Mouse (Mus musculus) CH12.LX (cell line): ENCODE measurements around the gene Sema6c. TPM values are rescaled to one million over a fixed set of nuclear protein-coding genes. Genes with fewer than 3 reads are reported as not detected.

ENCODE experiments used
- DNase-seq: peaks from one replicate; pipeline ENCODE4 v3.0.0-alpha.2; 2013; ENCODE audit errors: extremely low read depth
- H3K27ac ChIP-seq: 2 replicates; pipeline ENCODE4 v1.5.1; 2012; ENCODE audit warnings: low read depth, mild to moderate bottlenecking, control low read depth, moderate library complexity; ENCODE audit not compliant: insufficient read depth
- H3K27me3 ChIP-seq: replicated peaks from 2 replicates; pipeline ENCODE3; 2012; ENCODE audit warnings: inconsistent platforms
- H3K36me3 ChIP-seq, 2 experiments: replicated peaks in 1 of 2; 2 replicates each; pipeline versions ENCODE3 to v1.6.1; 2012; ENCODE audit warnings: inconsistent platforms in 1 of 2, low read length in 1 of 2, mild to moderate bottlenecking in 1 of 2, mixed read lengths in 1 of 2, moderate library complexity in 1 of 2; ENCODE audit not compliant: control insufficient read depth in 1 of 2, insufficient read depth in 1 of 2
- H3K4me1 ChIP-seq, 2 experiments: 2 replicates each; pipeline ENCODE4 v1.6.1; 2012; ENCODE audit warnings: inconsistent platforms in 1 of 2, moderate library complexity in 1 of 2; ENCODE audit not compliant: insufficient read depth in 2 of 2, control insufficient read depth in 1 of 2
- H3K4me2 ChIP-seq: 2 replicates; pipeline ENCODE4 v1.6.1; 2012; ENCODE audit warnings: low read depth, mild to moderate bottlenecking, control low read depth; ENCODE audit not compliant: poor library complexity, insufficient read depth, severe bottlenecking
- H3K4me3 ChIP-seq, 3 experiments: fragments of 150-350 bp in 1 of 3; sonication (generic) in 1 of 3; replicated peaks in 1 of 3; 2 replicates each; pipeline versions ENCODE3 to v1.5.1; 2011 to 2012; ENCODE audit warnings: low read depth in 2 of 3, low read length in 2 of 3, mild to moderate bottlenecking in 2 of 3, moderate library complexity in 2 of 3, control low read depth in 1 of 3, improper control_type of control experiment in 1 of 3, inconsistent platforms in 1 of 3, mixed read lengths in 1 of 3; ENCODE audit not compliant: poor library complexity in 1 of 3
- H3K79me2 ChIP-seq: replicated peaks from 2 replicates; pipeline ENCODE4 v1.6.1; 2012; ENCODE audit warnings: mild to moderate bottlenecking, moderate library complexity; ENCODE audit not compliant: control insufficient read depth, poor library complexity, insufficient read depth, severe bottlenecking; ENCODE audit errors: extremely low read depth
- H3K9ac ChIP-seq: 2 replicates; pipeline ENCODE4 v1.6.1; 2012; ENCODE audit warnings: low read depth, mild to moderate bottlenecking, control low read depth, moderate library complexity; ENCODE audit not compliant: insufficient read depth
- H3K9me3 ChIP-seq: replicated peaks from 2 replicates; pipeline ENCODE3; 2012; ENCODE audit warnings: low read length, inconsistent platforms, mixed read lengths
- E2F4 ChIP-seq: IDR thresholded peaks from 2 replicates; pipeline ENCODE4 v1.6.1; 2011; ENCODE audit warnings: low read depth, low read length, improper control_type of control experiment; ENCODE audit not compliant: insufficient replicate concordance
- ELF1 ChIP-seq: IDR thresholded peaks from 2 replicates; pipeline ENCODE4 v1.6.1; 2014; ENCODE audit warnings: low read depth, mild to moderate bottlenecking, inconsistent platforms, low read length, improper control_type of control experiment
- EP300 ChIP-seq: IDR thresholded peaks from 2 replicates; pipeline ENCODE4 v1.6.1; 2011; ENCODE audit warnings: low read length, improper control_type of control experiment
- GABPA ChIP-seq: IDR thresholded peaks from 2 replicates; pipeline ENCODE4 v1.6.1; 2012; ENCODE audit warnings: low read depth, low read length, improper control_type of control experiment, inconsistent platforms; ENCODE audit not compliant: insufficient replicate concordance
- HCFC1 ChIP-seq: IDR thresholded peaks from 2 replicates; pipeline ENCODE4 v1.6.1; 2012; ENCODE audit warnings: low read depth, mild to moderate bottlenecking, inconsistent platforms, low read length, improper control_type of control experiment
- KAT2A ChIP-seq: IDR thresholded peaks from 2 replicates; pipeline ENCODE4 v1.6.1; 2012; ENCODE audit warnings: low read length, improper control_type of control experiment, inconsistent platforms; ENCODE audit not compliant: insufficient replicate concordance
- MAX ChIP-seq: IDR thresholded peaks from 2 replicates; pipeline ENCODE4 v1.6.1; 2011; ENCODE audit warnings: low read length, improper control_type of control experiment
- MAZ ChIP-seq: IDR thresholded peaks from 2 replicates; pipeline ENCODE4 v1.6.1; 2012; ENCODE audit warnings: low read depth, mild to moderate bottlenecking, inconsistent platforms, low read length, improper control_type of control experiment, moderate library complexity
- MXI1 ChIP-seq: IDR thresholded peaks from 2 replicates; pipeline ENCODE4 v1.6.1; 2011; ENCODE audit warnings: mild to moderate bottlenecking, low read depth, low read length, improper control_type of control experiment
- NELFE ChIP-seq: IDR thresholded peaks from 2 replicates; pipeline ENCODE4 v1.6.1; 2011; ENCODE audit warnings: low read depth, low read length, improper control_type of control experiment
- NRF1 ChIP-seq: IDR thresholded peaks from 2 replicates; pipeline ENCODE4 v1.6.1; 2014; ENCODE audit warnings: low read depth, mild to moderate bottlenecking, inconsistent platforms, low read length, improper control_type of control experiment, moderate library complexity
- POLR2A ChIP-seq: IDR thresholded peaks from 2 replicates; pipeline ENCODE4 v1.6.1; 2011; ENCODE audit warnings: low read depth, mild to moderate bottlenecking, improper control_type of control experiment, low read length
- POLR2AphosphoS2 ChIP-seq: IDR thresholded peaks from 2 replicates; pipeline ENCODE4 v1.6.1; 2011; ENCODE audit warnings: low read depth, low read length, improper control_type of control experiment
- RAD21 ChIP-seq: IDR thresholded peaks from 2 replicates; pipeline ENCODE4 v1.6.1; 2011; ENCODE audit warnings: low read depth, mild to moderate bottlenecking, low read length, improper control_type of control experiment, moderate library complexity
- RCOR1 ChIP-seq: conservative IDR thresholded peaks from 2 replicates; pipeline ENCODE4 v1.6.1; 2012; ENCODE audit warnings: low read depth, mild to moderate bottlenecking, inconsistent platforms, low read length, improper control_type of control experiment
- SIN3A ChIP-seq: IDR thresholded peaks from 2 replicates; pipeline ENCODE4 v1.6.1; 2012; ENCODE audit warnings: low read length, improper control_type of control experiment, inconsistent platforms
- TBP ChIP-seq: conservative IDR thresholded peaks from 2 replicates; pipeline ENCODE4 v1.6.1; 2011; ENCODE audit warnings: low read depth, low read length, improper control_type of control experiment
- TCF12 ChIP-seq: IDR thresholded peaks from 2 replicates; pipeline ENCODE4 v1.6.1; 2014; ENCODE audit warnings: low read depth, mild to moderate bottlenecking, inconsistent platforms, low read length, improper control_type of control experiment
- USF2 ChIP-seq: conservative IDR thresholded peaks from 2 replicates; pipeline ENCODE4 v1.6.1; 2011; ENCODE audit warnings: low read depth, low read length, improper control_type of control experiment
- ZC3H11A ChIP-seq: IDR thresholded peaks from 2 replicates; pipeline ENCODE4 v1.6.1; 2012; ENCODE audit warnings: low read depth, mild to moderate bottlenecking, inconsistent platforms, low read length, improper control_type of control experiment
- ZNF384 ChIP-seq: IDR thresholded peaks from 2 replicates; pipeline ENCODE4 v1.6.1; 2012; ENCODE audit warnings: low read depth, low read length, improper control_type of control experiment, inconsistent platforms
- dilution Hi-C: fragments of 300-500 bp; cut with MboI; formaldehyde crosslinking; loops from 2 replicates; pipeline ENCODE4 v1.14.3; 2020; ENCODE audit warnings: low sequenced_read_pairs; ENCODE audit not compliant: extremely low pct_unique_long_range_greater_than_20kb, extremely low pct_ligation_motif_present
- in situ Hi-C: fragments of 300-500 bp; cut with MboI; formaldehyde crosslinking; loops from 3 replicates; pipeline ENCODE4 v1.14.3; 2019; ENCODE audit warnings: low sequenced_read_pairs, low pct_ligation_motif_present, low pct_unique_long_range_greater_than_20kb, mixed read lengths
- polyA plus RNA-seq: library from polyadenylated mRNA; unstranded; fragments of >175 nt; gene quantifications from 2 replicates; pipeline ENCODE4 v1.2.1, GENCODE M21; 2012; ENCODE audit warnings: low read depth; ENCODE audit not compliant: insufficient read length
- total RNA-seq, 2 experiments: library from RNA; depleted of rRNA; stranded (reverse); fragments of 300-350 nt in 1 of 2; fragments of >200 nt in 1 of 2; gene quantifications; 2 replicates each; pipeline ENCODE4 v1.2.3; 2012 to 2014

Sema6c gene
- total and polyA plus RNA-seq, 3 experiments = 0.30 to 0.53 TPM; not detected in 1

DNA sequence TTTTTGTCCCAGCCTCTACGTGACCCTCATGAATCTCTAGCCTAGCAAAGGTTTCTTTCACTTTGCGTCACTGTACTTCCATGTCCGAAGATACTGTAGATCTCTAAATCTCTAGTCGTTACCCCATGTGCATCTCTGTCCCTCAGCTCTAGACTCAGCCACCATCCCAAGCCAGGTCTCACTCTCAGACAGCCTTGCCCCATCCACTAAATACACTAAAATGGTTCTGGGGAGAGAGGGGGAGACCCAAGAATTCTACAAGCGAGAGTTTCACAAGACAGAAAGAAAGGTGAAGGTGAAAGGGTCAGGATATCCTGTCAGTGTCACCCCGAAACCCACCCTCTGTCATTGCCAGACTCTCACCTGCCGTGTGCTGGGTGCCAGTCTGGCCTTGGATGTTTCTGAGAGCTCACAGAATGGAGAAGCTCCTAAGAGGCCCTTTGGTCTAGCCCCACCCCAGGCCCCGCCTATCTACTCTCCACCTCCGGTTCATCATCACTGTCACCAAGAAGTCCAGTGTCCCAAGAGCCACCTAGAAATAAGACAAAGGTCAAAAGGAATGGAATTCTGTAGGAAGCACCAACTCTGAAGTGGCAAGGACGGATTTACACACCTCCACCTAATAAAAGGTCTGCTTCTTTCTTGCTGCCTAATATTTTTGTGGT, 18.2 kb upstream of the Sema6c start, which contains the start of gene Tnfaip8l2:
Gene Tnfaip8l2, minus strand, starts transcription at position 409 of the 665 bp plus-strand sequence.
- H3K27me3 ChIP-seq = no peaks in the 10 kb centered on the region
- 0 out of 2 replicates have a peak, but pooled peaks cover 2% of the 10 kb centered on the region for H3K79me2 ChIP-seq
- TF ChIP-seq RAD21 (no peak), POLR2A (peak; percentile 86), GABPA (no peak), E2F4 (no peak), TCF12 (peak; percentile 61), SIN3A (peak; percentile 76; the same call in 1 of the 2 replicates), TBP (0 out of 2 replicates have a peak, but pooled peaks have one; percentile 19), NELFE (peak; percentile 67), KAT2A (0 out of 2 replicates have a peak, but pooled peaks have one; percentile 45), MAX (0 out of 2 replicates have a peak, but pooled peaks have one; percentile 44), NRF1 (0 out of 2 replicates have a peak, but pooled peaks have one; percentile 22), MAZ (peak; percentile 65; the same call in 1 of the 2 replicates), ZC3H11A (no peak), RCOR1 (0 out of 2 replicates have a peak, but pooled peaks have one; percentile 27), HCFC1 (peak; percentile 47; the same call in 1 of the 2 replicates), ELF1 (peak; percentile 48; the same call in 1 of the 2 replicates), ZNF384 (0 out of 2 replicates have a peak, but pooled peaks have one; percentile 18), USF2 (no peak), MXI1 (peak; percentile 23; the same call in 1 of the 2 replicates), EP300 (peak; percentile 21; the same call in 1 of the 2 replicates), POLR2AphosphoS2 (no peak)
- H3K9me3 ChIP-seq = no peaks in the 10 kb centered on the region
- in situ Hi-C loops (loop anchor here (10.0 kb wide), 1 partner anchor 73 kb away; the partner anchor contains the start of gene Gabpb2), dilution Hi-C loops (no loop called here)
- H3K4me1 ChIP-seq = peaks cover 11 to 29% of the 10 kb centered on the region in 2 experiments
- peak; percentile 83 for DNase-seq
- peak within 1 kb of the TSS; percentile 81 for H3K27ac ChIP-seq
- peaks cover 19 to 20% of the 10 kb centered on the region in 2 experiments for H3K36me3 ChIP-seq
- H3K4me3 ChIP-seq = peak within 1 kb of the TSS; percentile 51 to 65 (median 61)
- peak within 1 kb of the TSS; percentile 72 for H3K9ac ChIP-seq
- peak within 1 kb of the TSS; percentile 69 for H3K4me2 ChIP-seq
